Mouse (Mus musculus) stomach, embryonic 14.5 days (tissue): ENCODE measurements around the gene Dennd4a. TPM values are rescaled to one million over a fixed set of nuclear protein-coding genes. Genes with fewer than 3 reads are reported as not detected.
A peak's percentile ranks its signal among the peaks of the same experiment; 100 is the strongest.
"Not testable (repeated sequence)": the region's sequence is repeated elsewhere in the genome, so short reads cannot be mapped to it uniquely, and the experiment has no call there.

Experiments used
- ATAC-seq: fragments of 200-750 bp; cut with Nextera tagmentation; 2 replicates; pipeline ENCODE4 v1.8.0; 2017; ENCODE audit warnings: low read depth, moderate TSS enrichment; ENCODE audit not compliant: insufficient number of reproducible peaks, insufficient read depth, low FRiP score
- H3K27ac ChIP-seq: fragments of 300-500 bp; sonication (generic); 2 replicates; pipeline ENCODE4 v1.5.1; 2014; ENCODE audit warnings: mild to moderate bottlenecking, low read length, moderate library complexity, mixed read lengths
- H3K27me3 ChIP-seq: fragments of 300-500 bp; sonication (generic); 2 replicates; pipeline ENCODE4 v1.6.1; 2014; ENCODE audit warnings: low read length, control low read depth, mixed read lengths; ENCODE audit not compliant: control insufficient read depth, insufficient read depth
- H3K36me3 ChIP-seq: fragments of 300-500 bp; sonication (generic); 2 replicates; pipeline ENCODE4 v1.6.1; 2014; ENCODE audit warnings: mild to moderate bottlenecking, control low read depth, low read length, moderate library complexity, mixed read lengths; ENCODE audit not compliant: control insufficient read depth, insufficient read depth
- H3K4me1 ChIP-seq: fragments of 300-500 bp; sonication (generic); 2 replicates; pipeline ENCODE4 v1.6.1; 2014; ENCODE audit warnings: low read length, control low read depth, mixed read lengths; ENCODE audit not compliant: control insufficient read depth, insufficient read depth
- H3K4me2 ChIP-seq: fragments of 300-500 bp; sonication (generic); replicated peaks from 2 replicates; pipeline ENCODE4 v1.6.1; 2014; ENCODE audit warnings: low read depth, low read length, control low read depth
- H3K4me3 ChIP-seq: fragments of 300-500 bp; sonication (generic); 2 replicates; pipeline ENCODE4 v1.5.1; 2014; ENCODE audit warnings: low read depth, low read length, control low read depth
- H3K9ac ChIP-seq: fragments of 300-500 bp; sonication (generic); replicated peaks from 2 replicates; pipeline ENCODE4 v1.6.1; 2014; ENCODE audit warnings: low read depth, mild to moderate bottlenecking, control low read depth, low read length, moderate library complexity, mixed read lengths
- H3K9me3 ChIP-seq: fragments of 300-500 bp; sonication (generic); 2 replicates; pipeline ENCODE4 v1.6.1; 2016; ENCODE audit warnings: low read depth, low read length, control low read depth; ENCODE audit not compliant: control insufficient read depth
- WGBS: fragments of 180-500 bp; shearing (Covaris S2); extraction: QIAGEN DNeasy Blood & Tissue Kit; methylation state at CpG from one replicate; pipeline ENCODE4 v1.1.7; 2014; 5-methylcytosine and 5-hydroxymethylcytosine counted together
- polyA plus RNA-seq: library from polyadenylated mRNA; unstranded; fragments of >200 nt; fragmentation: Nextera tagmentation; extraction: Ambion mirVana; gene quantifications from 2 replicates; pipeline ENCODE4 v1.2.1, GENCODE M21; 2014

The Dennd4a gene
- polyA plus RNA-seq, 1 experiment from 2014 or later: 11.8 TPM

DNA sequence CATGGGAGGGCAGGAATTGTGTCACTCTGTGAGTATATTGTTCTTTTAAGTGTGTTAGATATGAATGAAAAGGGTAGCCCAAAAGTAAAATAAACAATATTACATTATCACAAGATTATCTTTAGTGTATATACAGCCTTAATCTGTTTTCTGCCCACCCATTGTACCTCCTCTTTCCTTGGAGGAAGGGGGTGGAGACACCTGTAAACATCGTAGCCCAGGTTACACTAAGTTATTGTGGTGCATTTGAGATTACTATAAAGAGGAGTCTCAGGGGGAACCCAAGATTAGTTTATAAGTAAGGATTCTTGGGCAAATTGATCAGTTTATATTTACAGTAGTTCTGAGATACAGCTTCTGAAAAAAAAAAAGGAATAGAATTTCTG, 1.3 kb downstream of the Dennd4a start:
- Histone ChIP-seq H3K9ac (no peak overlapping the region), H3K4me1 (peaks cover 6% of the 10 kb centered on the region; the same call in 1 of the 2 replicates), H3K4me2 (peak overlapping the region; percentile 72; the same call in 1 of the 2 replicates), H3K9me3 (no peaks in the 10 kb centered on the region), H3K36me3 (no peaks in the 10 kb centered on the region), H3K27ac (no peak overlapping the region), H3K27me3 (no peaks in the 10 kb centered on the region), H3K4me3 (peak overlapping the region; percentile 85; the same call in 1 of the 2 replicates)
- WGBS: 34% methylated on average over 1 of the region's 1 CpGs
- no peak for ATAC-seq

DNA sequence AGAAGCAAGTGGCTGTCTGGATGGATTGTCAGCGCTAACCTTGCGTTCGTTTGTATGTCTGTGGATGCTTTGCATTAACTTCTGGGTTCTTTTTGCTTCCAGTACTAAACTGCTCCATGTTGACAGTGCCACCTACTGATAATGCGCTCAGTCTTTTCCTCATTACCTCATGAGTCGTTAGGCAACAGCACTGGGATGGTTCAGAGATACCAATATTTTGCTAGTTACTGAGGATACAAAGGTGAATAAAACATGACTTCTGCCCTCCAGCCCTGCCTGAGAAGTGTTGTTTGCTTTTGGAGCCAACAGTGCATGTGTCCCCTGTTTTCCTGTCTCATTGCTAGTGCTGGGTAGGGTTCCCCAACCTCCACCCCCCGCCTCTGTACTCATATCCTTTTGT, 3.1 kb downstream of the Dennd4a start:
- no peak overlapping the region for H3K4me3 ChIP-seq
- peaks cover 6% of the 10 kb centered on the region; the same call in 1 of the 2 replicates for H3K4me1 ChIP-seq
- H3K36me3 ChIP-seq: no peaks in the 10 kb centered on the region
- H3K9ac ChIP-seq: no peak overlapping the region
- no peak overlapping the region for H3K27ac ChIP-seq
- no peaks in the 10 kb centered on the region for H3K27me3 ChIP-seq
- H3K9me3 ChIP-seq: no peaks in the 10 kb centered on the region
- no peak overlapping the region for H3K4me2 ChIP-seq
- WGBS: 84% methylated on average over 6 of the region's 6 CpGs
- no peak for ATAC-seq

DNA sequence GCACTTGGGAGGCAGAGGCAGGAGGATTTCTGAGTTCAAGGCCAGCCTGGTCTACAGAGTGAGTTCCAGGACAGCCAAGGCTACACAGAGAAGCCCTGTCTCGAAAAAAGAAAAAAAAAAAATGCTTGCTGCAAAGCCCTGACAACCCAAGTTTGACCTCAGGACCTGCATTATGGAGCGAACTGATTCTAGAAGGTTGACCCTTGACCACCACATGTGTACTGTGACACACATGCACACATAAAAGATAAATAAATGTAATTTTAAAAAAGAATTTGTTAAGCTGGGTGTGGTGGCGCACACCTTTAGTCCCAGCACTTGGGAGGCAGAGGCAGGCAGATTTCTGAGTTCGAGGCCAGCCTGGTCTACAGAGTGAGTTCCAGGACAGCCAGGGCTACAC, 8.5 kb downstream of the Dennd4a start:
- not testable (repeated sequence) for H3K27me3 ChIP-seq, H3K4me1 ChIP-seq, H3K4me2 ChIP-seq, H3K27ac ChIP-seq, H3K36me3 ChIP-seq, ATAC-seq, H3K9me3 ChIP-seq, H3K9ac ChIP-seq, H3K4me3 ChIP-seq
- WGBS: 86% methylated on average over 4 of the region's 4 CpGs

DNA sequence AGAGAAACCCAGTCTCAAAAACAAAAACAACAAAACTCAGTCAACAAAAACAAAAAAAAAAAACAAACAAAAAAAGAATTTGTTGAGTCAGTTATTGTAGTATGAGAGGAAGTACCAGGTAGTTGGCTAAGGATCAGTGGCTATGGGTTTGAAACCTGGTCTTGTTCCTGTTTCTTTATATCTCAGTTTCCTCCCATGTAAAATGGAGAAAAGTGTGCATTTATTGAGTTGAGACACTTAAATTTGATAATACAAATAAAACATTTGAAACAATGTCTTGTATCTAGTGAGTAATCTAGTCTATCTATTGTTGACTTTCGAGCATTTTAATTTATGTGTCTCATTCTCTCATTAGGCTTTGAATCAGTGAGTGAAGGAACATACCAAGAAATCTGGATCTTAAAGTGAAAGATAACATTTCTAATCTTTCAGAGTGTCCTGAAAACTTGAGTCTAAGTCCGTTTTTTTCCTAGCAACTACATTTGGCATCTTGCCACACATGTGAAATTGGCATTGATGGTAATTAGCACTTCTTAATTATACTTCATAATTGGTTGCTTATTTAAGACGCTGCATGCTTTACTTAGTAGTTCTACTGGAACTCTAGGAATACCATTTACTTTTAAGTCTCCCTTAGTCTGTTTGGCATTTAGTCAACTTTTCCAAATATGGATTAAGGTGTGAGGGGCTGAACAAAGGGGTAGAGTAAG, 9.1 kb downstream of the Dennd4a start:
- H3K4me1 ChIP-seq: 0 out of 2 replicates have a peak, but pooled peaks cover 2% of the 10 kb centered on the region
- H3K27ac ChIP-seq: no peak overlapping the region
- H3K4me2 ChIP-seq: no peak overlapping the region
- H3K9me3 ChIP-seq: no peaks in the 10 kb centered on the region
- WGBS: 76% methylated on average over 3 of the region's 3 CpGs
- no peaks in the 10 kb centered on the region for H3K36me3 ChIP-seq
- H3K27me3 ChIP-seq: no peaks in the 10 kb centered on the region
- ATAC-seq: no peak
- H3K4me3 ChIP-seq: no peak overlapping the region
- no peak overlapping the region for H3K9ac ChIP-seq

DNA sequence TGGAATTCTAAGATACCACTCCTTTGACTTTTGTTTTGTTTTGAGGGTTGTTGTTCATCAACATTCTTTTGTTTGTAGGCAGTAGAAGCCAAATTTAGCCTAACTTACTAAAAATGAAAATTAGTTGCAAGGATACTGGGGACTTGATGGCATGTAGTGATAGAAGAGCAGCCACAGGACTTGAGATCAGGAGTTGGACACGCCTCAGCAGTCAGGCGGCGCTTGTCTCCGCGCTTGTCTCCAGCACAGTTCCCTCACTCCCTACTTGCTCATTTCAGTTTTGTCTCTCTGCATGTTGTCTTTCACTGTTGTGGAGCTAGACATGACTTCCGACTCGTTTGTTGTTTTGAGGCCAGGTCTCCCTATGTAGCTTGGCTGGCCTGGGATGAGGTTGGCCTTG, 11.1 kb downstream of the Dennd4a start:
- Histone ChIP-seq H3K9ac (no peak overlapping the region), H3K27ac (no peak overlapping the region), H3K4me1 (0 out of 2 replicates have a peak, but pooled peaks cover 2% of the 10 kb centered on the region), H3K4me3 (no peak overlapping the region), H3K36me3 (no peaks in the 10 kb centered on the region), H3K9me3 (no peaks in the 10 kb centered on the region), H3K27me3 (no peaks in the 10 kb centered on the region), H3K4me2 (no peak overlapping the region)
- WGBS: 84% methylated on average over 7 of the region's 7 CpGs
- ATAC-seq: no peak

DNA sequence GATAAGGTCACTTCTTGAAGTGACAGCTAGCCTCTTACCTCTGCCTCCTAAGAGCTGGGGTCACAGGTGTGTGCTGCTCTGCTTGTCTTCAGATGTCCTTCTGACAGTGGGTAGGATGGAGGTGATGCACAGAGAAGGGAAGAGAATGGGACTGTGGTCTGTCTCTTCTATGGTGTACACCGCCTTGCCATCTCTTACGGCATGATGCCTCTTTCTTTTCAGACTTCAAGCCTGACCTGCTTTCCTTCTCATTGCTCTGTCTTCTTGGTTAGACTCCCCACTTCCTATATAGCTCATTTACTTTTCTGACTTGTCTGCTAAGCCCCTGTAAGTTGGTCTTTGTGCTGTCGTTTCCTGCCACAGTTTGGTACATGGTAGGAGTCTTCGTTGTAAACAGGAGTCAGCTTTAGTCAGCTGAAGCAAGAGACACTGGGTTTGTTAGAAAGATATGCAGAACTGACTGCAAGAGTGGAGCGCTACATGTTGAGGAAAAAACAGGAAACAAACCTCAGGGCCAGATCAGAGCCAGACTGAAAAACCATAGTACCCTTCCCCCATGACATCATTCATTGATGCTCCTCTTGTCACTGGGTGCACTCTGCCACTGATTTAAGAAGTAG, 13.4 kb downstream of the Dennd4a start:
- Histone ChIP-seq H3K27ac (no peak overlapping the region), H3K4me3 (no peak overlapping the region), H3K27me3 (no peaks in the 10 kb centered on the region), H3K4me2 (no peak overlapping the region), H3K9ac (no peak overlapping the region), H3K4me1 (0 out of 2 replicates have a peak, but pooled peaks cover 2% of the 10 kb centered on the region), H3K36me3 (no peaks in the 10 kb centered on the region), H3K9me3 (no peaks in the 10 kb centered on the region)
- no peak for ATAC-seq
- WGBS: 72% methylated on average over 5 of the region's 5 CpGs

DNA sequence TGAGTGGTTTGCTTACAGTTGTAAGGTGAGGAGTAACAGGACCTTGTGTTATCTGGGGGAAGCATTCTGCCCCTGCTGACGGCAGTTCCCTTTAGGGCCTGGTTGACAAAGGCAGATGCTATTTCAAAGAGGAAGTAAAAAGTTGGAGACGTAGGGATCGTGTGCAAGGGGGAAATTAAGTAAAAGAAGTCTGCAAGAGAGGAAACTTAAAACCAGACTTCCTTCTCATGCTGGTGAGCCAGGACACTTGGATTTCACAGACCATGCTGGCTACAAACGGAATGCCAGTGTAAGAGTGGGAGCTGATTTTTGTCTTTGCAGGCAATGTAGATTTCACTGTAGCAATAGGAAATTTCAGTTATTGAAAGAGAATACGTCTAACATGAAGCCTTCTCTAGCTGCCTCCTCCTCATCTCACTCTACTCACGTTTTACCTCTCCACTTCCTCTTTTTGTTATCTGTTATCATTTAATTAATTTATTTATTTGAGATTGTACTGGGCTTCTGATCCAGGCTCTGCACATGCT, 19.0 kb downstream of the Dennd4a start:
- 58% methylated on average over 6 of the region's 6 CpGs for WGBS
- ATAC-seq: no peak
- H3K9me3 ChIP-seq: no peaks in the 10 kb centered on the region
- no peaks in the 10 kb centered on the region for H3K36me3 ChIP-seq
- no peaks in the 10 kb centered on the region for H3K4me1 ChIP-seq
- no peak overlapping the region for H3K4me3 ChIP-seq
- H3K9ac ChIP-seq: no peak overlapping the region
- no peak overlapping the region for H3K4me2 ChIP-seq
- H3K27ac ChIP-seq: no peak overlapping the region
- no peaks in the 10 kb centered on the region for H3K27me3 ChIP-seq

DNA sequence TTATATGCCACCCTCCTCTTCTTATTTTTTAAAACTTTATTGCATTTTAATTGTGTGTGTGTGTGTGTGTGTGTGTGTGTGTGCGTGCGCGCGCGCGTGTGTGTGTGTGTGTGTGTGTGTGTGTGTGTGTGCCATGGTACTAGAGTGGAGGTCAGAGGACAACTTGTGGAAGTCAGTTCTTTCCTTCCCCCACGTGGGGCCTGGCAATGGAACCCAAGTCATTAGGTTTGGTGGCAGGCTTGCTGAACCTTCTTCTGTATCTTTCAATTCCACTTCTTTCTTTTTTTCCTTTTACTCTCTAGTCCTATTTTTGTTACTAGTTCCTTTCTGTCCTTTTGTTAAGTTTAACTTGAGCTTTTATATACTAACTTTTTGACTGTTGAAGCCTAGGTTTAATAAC, 19.5 kb downstream of the Dennd4a start:
- Histone ChIP-seq H3K4me1 (no peaks in the 10 kb centered on the region), H3K27ac (no peak overlapping the region), H3K9me3 (no peaks in the 10 kb centered on the region), H3K36me3 (no peaks in the 10 kb centered on the region), H3K9ac (no peak overlapping the region), H3K4me3 (no peak overlapping the region), H3K27me3 (no peaks in the 10 kb centered on the region), H3K4me2 (no peak overlapping the region)
- ATAC-seq: no peak
- WGBS: 89% methylated on average over 6 of the region's 7 CpGs
